Mouse (Mus musculus) megakaryocyte-erythroid progenitor cell, adult 5 weeks (primary cell): ENCODE measurements around the gene Usp16. TPM values are rescaled to one million over a fixed set of nuclear protein-coding genes. Genes with fewer than 3 reads are reported as not detected.

ENCODE experiments used
- polyA plus RNA-seq: library from polyadenylated mRNA; stranded (reverse); fragments of >175 nt; gene quantifications from 2 replicates; pipeline ENCODE4 v1.2.3, GENCODE M21; 2012

Usp16 gene
- polyA plus RNA-seq, result 23.7 and 27.1 TPM in 2 replicates

GRCm38 (mm10) chr16:87454419-87455179, at the start of gene Usp16:
TSS of gene Usp16 (plus strand) at chr16:87454703.

GRCm38 (mm10) chr16:87432033-87432814, 22.3 kb upstream of the Usp16 start, which contains the start of gene Ltn1:
TSS of gene Ltn1 (minus strand) at chr16:87432612.

GRCm38 (mm10) chr16:87440184-87440686, 14.3 kb upstream of the Usp16 start, which contains the start of gene Rwdd2b:
TSS of gene Rwdd2b (minus strand) at chr16:87440573.

GRCm38 (mm10) chr16:87495716-87496447, 41.4 kb downstream of the Usp16 start, which contains the start of gene Cct8:
TSS of gene Cct8 (minus strand) at chr16:87495873.

Other genes starting within 250 kb of the Usp16 start
- gene N6amt1, start 100.5 kb upstream of the Usp16 start, polyA plus RNA-seq, result 6.1 and 6.5 TPM in 2 replicates
- gene Ltn1, start 22.1 kb upstream of the Usp16 start, polyA plus RNA-seq, result 1.7 and 2.2 TPM in 2 replicates
- gene Rwdd2b, start 14.1 kb upstream of the Usp16 start, polyA plus RNA-seq, result 2.2 and 5.4 TPM in 2 replicates
- gene Cct8, start 41.2 kb downstream of the Usp16 start, polyA plus RNA-seq, result 99.0 and 109 TPM in 2 replicates
- not detected in 2 replicates for gene Map3k7cl, start 98.6 kb downstream of the Usp16 start, polyA plus RNA-seq
- gene Bach1, start 244.2 kb downstream of the Usp16 start, polyA plus RNA-seq, result 16.6 and 22.7 TPM in 2 replicates